Mouse (Mus musculus) left cerebral cortex, adult 9 months (tissue): Measurements from ENCODE around the gene Morf4l1.
"Not testable (repeated sequence)": the region's sequence is repeated elsewhere in the genome, so short reads cannot be mapped to it uniquely, and the experiment has no call there.

Experiments used
- DNase-seq, 2 experiments: peaks; one replicate each; pipeline ENCODE4 v3.0.0; 2022; ENCODE audit warnings: low spot score in 2 of 2

Gene Morf4l1

DNA sequence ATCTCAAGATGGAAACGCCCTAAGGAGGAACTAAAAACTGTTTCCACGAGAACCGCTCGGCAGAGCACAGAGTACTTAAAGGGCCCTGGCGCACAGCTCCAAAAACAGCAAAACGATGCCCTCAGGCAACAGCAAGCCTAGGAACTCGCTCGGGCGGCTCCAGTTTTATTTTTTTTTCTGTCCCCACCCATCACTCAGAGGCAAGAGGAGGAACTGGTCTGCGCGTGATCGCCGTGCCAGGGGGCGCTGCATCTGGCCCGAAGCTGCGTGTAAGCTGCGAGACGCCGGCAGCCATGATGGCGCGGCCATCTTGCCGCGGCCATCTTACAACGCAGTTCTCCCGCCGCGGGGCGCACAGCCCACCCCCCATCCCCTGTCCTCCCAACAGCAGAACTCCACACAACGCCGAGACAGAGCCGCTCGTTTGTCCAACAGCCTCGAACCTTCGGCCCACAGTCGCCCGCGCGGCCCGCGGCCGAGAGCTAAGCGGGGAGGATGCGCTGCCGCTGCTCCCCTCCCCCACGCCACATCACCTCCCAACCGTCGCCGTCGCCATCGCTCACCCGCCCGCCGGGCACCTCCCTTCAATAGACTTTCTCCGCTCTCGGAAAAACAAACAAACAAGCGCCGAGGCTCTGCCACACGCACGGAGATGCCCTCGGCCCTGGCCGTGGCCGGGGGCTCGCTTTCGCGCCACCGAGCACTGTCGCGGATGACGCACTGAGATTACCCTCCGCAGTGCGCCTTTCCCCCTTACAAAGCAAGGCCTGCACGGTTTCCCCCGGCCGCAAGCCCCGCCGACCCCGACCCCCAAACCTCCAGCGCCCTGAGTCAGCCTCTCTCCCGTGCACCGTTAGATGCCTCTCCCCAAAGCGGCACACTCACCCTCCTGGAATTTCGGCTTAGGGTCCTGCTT is 665 bp downstream of the Morf4l1 start:
- peak; percentile 78 to 93 for DNase-seq

GRCm38 (mm10) chr9:90113151-90113550 is 1.4 kb downstream of the Morf4l1 start:
- DNase-seq = no peak

- no peak for DNase-seq
Observed at GRCm38 (mm10) chr9:90109386-90109785, 5.2 kb downstream of the Morf4l1 start.

GRCm38 (mm10) chr9:90108272-90108671 is 6.3 kb downstream of the Morf4l1 start:
- no peak for DNase-seq

GRCm38 (mm10) chr9:90106915-90107314 is 7.7 kb downstream of the Morf4l1 start:
- DNase-seq = no peak

DNA sequence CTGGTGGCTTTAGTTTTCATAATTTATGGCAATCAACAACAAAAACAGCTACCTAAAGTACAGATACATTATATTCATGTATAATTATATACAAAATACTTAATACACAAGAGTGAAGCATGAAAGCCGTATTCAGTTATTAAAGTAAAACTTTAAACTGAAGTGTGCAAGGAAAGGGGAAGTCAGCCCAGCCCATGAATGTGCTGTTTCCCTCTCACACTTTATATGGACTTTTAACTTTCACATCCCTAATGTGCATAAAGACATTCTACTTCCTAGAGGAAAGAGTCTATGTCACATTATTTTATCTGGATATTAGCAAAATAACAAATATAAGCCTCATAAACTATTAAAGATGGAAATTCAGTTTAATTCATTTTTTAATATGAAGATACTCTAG is 9.1 kb downstream of the Morf4l1 start:
- DNase-seq = no peak

- DNase-seq = no peak
Observed at GRCm38 (mm10) chr9:90100760-90101159, 13.8 kb downstream of the Morf4l1 start.

GRCm38 (mm10) chr9:90098934-90099333 is 15.6 kb downstream of the Morf4l1 start:
- no peak for DNase-seq

DNA sequence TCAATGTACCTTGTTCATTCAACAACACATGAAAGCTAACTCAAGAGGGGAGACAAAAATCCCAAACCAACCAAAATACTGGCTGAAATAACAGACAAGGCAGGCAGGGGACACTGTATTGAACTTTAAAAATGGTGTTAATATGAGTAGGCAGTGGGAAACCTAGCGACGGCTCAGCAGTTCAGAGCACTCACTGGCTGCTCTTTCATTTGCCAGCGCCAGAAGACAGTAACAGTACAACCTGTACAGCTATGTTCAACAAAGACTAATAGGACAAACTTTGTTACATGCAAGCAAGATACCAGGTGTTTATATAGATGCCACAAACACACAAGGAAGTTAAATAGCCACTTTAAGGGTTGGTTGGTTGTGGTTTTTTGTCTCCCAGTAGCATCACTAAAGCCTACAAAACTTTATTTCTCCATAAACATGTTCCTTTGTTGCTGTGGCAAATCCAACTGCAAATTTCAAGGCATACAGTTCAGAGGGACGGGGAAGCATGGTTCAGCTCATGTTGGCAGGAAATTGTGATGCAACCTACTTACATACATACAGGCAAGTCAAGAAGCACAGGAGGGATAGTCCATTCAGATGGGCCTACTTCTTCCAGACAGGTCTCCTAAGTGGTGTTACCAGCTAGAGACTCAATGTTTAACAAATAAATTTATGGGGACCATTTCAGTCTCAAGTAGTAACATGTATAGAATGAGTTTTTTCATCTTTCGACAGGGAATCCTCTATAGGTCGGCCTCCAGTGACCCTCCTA is 25.1 kb downstream of the Morf4l1 start:
- no peak for DNase-seq

- no peak for DNase-seq
Observed at GRCm38 (mm10) chr9:90087906-90088485, 26.6 kb downstream of the Morf4l1 start.

- no peak for DNase-seq
Observed at GRCm38 (mm10) chr9:90084766-90085468, 29.7 kb downstream of the Morf4l1 start.

DNA sequence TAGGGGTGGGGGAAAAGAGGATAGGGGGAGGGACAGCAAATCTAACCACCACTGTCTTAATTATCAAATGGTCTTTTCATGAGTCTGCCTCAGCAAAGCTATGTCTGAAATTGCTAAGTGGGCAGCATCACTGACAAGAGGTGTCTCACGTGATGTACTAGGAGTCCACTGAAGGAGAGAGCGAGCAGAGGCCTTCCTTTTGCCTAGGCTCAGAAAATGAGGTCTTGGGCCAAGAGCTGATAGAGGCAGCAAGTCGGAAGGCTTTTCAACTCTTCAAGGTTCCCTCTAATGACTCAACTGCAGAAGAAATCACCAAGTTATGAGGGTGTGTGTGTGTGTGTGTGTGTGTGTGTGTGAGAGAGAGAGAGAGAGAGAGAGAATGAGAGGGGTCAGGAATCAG is 30.4 kb downstream of the Morf4l1 start:
- DNase-seq = no peak

DNA sequence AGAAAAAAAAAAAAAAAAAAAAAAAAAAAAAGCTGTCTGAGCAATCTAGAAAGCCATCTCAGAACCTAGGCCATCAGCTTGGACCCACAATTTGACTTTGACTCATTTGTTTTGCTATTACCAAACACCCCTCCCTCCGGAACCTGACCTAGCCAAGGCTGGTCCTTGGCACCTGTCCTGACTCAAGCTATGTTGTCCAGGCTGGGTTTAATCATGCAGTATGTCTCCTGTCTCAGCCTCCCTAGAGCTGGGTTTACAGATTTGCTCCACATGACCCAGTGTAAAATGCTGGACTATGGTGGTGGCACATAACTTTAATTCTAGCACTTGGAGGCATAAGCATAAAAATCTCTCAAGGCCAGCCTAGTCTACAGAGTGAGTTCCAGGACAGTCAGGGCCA is 31.6 kb downstream of the Morf4l1 start:
- no peak for DNase-seq

DNA sequence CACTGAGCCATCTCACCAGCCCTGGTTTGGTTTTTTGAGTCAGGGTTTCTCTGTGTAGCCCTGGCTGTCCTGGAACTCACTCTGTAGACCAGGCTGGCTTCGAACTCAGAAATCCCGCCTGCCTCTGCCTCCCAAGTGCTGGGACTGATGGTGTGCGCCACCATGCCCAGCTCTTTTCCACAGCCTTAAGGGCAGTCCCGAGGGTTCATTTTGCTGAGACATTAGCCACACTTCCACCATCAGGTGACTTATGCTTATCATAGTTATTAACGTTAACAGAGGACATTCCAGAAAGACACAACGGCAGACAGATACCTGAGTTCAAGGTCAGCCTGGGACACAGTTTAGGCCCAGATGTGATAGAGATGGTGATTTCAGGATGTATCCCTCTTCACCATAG is 32.6 kb downstream of the Morf4l1 start:
- DNase-seq = not testable (repeated sequence)

- peak in 1 of 2 experiments; percentile 66 for DNase-seq
Observed at GRCm38 (mm10) chr9:90076849-90077461, 37.6 kb downstream of the Morf4l1 start.

- no peak for DNase-seq
Observed at GRCm38 (mm10) chr9:90076131-90076530, 38.4 kb downstream of the Morf4l1 start.

DNA sequence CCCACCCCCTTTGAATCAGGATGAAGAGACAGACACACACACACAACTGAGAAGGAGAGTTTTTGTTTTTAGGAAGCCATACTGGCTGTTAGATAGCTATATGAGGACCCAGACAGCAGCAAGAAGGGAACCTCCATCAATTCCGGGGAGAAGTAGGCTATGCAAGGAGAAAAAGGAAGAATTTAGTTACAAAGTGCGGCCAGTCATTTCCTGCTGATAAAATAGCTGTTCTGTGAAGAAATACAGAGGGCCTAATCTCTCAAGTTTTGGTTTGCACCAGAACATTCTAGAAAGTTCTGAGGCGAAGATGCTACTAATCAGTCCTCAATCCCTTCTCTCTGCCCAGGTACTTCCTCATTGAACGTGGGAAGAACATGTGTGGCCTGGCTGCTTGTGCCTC is 39.2 kb downstream of the Morf4l1 start:
- DNase-seq = no peak

- DNase-seq = no peak
Observed at GRCm38 (mm10) chr9:90070174-90070573, 44.4 kb downstream of the Morf4l1 start.

GRCm38 (mm10) chr9:90069485-90069884 is 45.1 kb downstream of the Morf4l1 start:
- no peak for DNase-seq

- no peak for DNase-seq
Observed at GRCm38 (mm10) chr9:90068786-90069185, 45.8 kb downstream of the Morf4l1 start.

DNA sequence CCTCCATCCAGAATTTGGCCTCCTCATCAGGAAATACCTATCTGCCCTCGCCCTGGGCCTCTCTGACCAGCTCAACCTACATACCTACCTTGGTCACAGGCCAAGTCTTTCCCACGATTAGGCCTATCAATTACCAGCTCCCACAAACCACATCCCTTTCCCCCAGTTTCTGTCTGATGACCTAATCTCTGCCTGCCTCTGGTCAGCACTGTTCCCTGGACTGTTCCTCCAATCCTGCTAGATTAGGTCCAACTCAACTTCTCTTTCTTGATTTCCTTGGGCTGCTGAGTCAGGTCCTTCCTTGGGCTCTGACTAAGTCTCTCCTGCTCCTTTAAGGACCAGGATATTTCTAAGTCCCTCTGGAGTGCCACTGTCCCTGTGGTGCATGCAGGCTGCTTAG is 47.2 kb downstream of the Morf4l1 start:
- DNase-seq = no peak
